10 mouse cellular contexts compared by ENCODE assay signal in genomic region chr14:75256521-75256920, GRCm38 (mm10). TPM values are rescaled to one million over a fixed set of nuclear protein-coding genes. Genes with fewer than 3 reads are reported as not detected.
DNase-seq lines count a peak whose midpoint lies in the region; ATAC-seq and TF ChIP-seq lines count a peak whose summit lies in the region.
"Had no signal": no experiment of that assay in that cellular context is flagged by ENCODE, and none has a peak within 500 bp of the region (broad histone marks: within the 10 kb centered on the region; RNA-seq: fewer than 3 reads in every experiment).

No protein-coding gene starts in this region.

- H3K4me2 ChIP-seq in midbrain, postnatal 0 days (ENCODE audit: low read depth, low read length, poor library complexity, severe bottlenecking) = no peak overlapping the region
- H3K4me2 ChIP-seq: limb, embryonic 15.5 days had no signal

- no peak overlapping the region for H3K9ac ChIP-seq in midbrain, postnatal 0 days (replicated peaks; ENCODE audit: low read length, poor library complexity, severe bottlenecking)
- H3K9ac ChIP-seq: limb, embryonic 15.5 days had no signal

- no peak for ATAC-seq in midbrain, postnatal 0 days (ENCODE audit: low FRiP score)

- no peak overlapping the region for H3K27ac ChIP-seq in midbrain, postnatal 0 days (ENCODE audit: low read depth, low read length)
- H3K27ac ChIP-seq in midbrain, embryonic 10.5 days (replicated peaks) = no peak overlapping the region
- H3K27ac ChIP-seq: limb, embryonic 15.5 days had no signal

- intact Hi-C loops in left cerebral cortex, postnatal 36 days (cut with DNase I) = no loop called here

- H3K27me3 ChIP-seq in midbrain, postnatal 0 days (ENCODE audit: insufficient read depth, low read length) = no peaks in the 10 kb centered on the region
- H3K27me3 ChIP-seq in midbrain, embryonic 10.5 days (ENCODE audit: low read depth, poor library complexity, severe bottlenecking) = no peaks in the 10 kb centered on the region
- H3K27me3 ChIP-seq: limb, embryonic 15.5 days had no signal

- no peaks in the 10 kb centered on the region for H3K9me3 ChIP-seq in midbrain, postnatal 0 days (ENCODE audit: low read length)
- no peaks in the 10 kb centered on the region for H3K9me3 ChIP-seq in midbrain, embryonic 10.5 days (replicated peaks)
- H3K9me3 ChIP-seq: limb, embryonic 15.5 days had no signal

- no peak overlapping the region for H3K4me3 ChIP-seq in midbrain, postnatal 0 days (ENCODE audit: low read depth, low read length)
- H3K4me3 ChIP-seq in midbrain, embryonic 10.5 days = no peak overlapping the region
- H3K4me3 ChIP-seq: limb, embryonic 15.5 days had no signal

- peak; percentile 36; the same call in 1 of the 2 replicates for TF ChIP-seq CTCF in midbrain, postnatal 0 days (IDR thresholded peaks at IDR 0.05)

- peak; percentile 14 to 31 for DNase-seq in cerebellum, postnatal 14 days
- DNase-seq in cerebellum, adult 11-12 months = no peak
- DNase-seq in midbrain, postnatal 0 days (ENCODE audit: low spot score) = no peak
- no peak for DNase-seq in midbrain, embryonic 10.5 days (ENCODE audit: low spot score)
- DNase-seq in kidney, adult 9 months = peak; percentile 22
- DNase-seq in testis, postnatal 14 days (ENCODE audit: low spot score) = peak; percentile 12
- no peak for DNase-seq in left cerebral cortex, postnatal 36 days (ENCODE audit: low spot score in 2 of 2)
- no peak for DNase-seq in urinary bladder, postnatal 10 days (ENCODE audit: low spot score)

- WGBS in midbrain, postnatal 0 days = 53% methylated on average over 5 of the region's 5 CpGs
- 56% methylated on average over 5 of the region's 5 CpGs for WGBS in midbrain, embryonic 10.5 days

- no peaks in the 10 kb centered on the region for H3K36me3 ChIP-seq in midbrain, postnatal 0 days (ENCODE audit: insufficient read depth, low read length)
- H3K36me3 ChIP-seq in midbrain, embryonic 10.5 days = no peaks in the 10 kb centered on the region
- H3K36me3 ChIP-seq: limb, embryonic 15.5 days had no signal

- H3K4me1 ChIP-seq in midbrain, postnatal 0 days (ENCODE audit: insufficient read depth, low read length) = no peaks in the 10 kb centered on the region
- H3K4me1 ChIP-seq in midbrain, embryonic 10.5 days = no peaks in the 10 kb centered on the region
- H3K4me1 ChIP-seq: limb, embryonic 15.5 days had no signal

RNA-seq across cellular contexts. Expression of gene Cpb2, which starts 14.4 kb away (rescaled TPM):
- not detected in 2 replicates for total RNA-seq in midbrain, postnatal 0 days (2014; rRNA removed)
- polyA plus RNA-seq in midbrain, postnatal 0 days (2015; fragmentation: Nextera tagmentation; extraction: Ambion mirVana) = 0.20 TPM in 1 of 2 replicates, not detected in the other
- polyA plus RNA-seq in midbrain, embryonic 10.5 days (2016; fragmentation: Nextera tagmentation; extraction: Ambion mirVana) = not detected in 2 replicates
- total RNA-seq in left cerebral cortex, postnatal 36 days (2021) = not detected
- polyA plus RNA-seq: embryonic facial prominence, embryonic 14.5 days had no signal

RNA-seq across cellular contexts. Expression of gene Zc3h13, which starts 27.7 kb away (rescaled TPM):
- 15.2 and 19.2 TPM in 2 replicates for total RNA-seq in midbrain, postnatal 0 days (2014; rRNA removed)
- polyA plus RNA-seq in midbrain, postnatal 0 days (2015; fragmentation: Nextera tagmentation; extraction: Ambion mirVana) = 37.2 and 51.2 TPM in 2 replicates
- polyA plus RNA-seq in midbrain, embryonic 10.5 days (2016; fragmentation: Nextera tagmentation; extraction: Ambion mirVana) = 32.8 and 36.2 TPM in 2 replicates
- total RNA-seq in left cerebral cortex, postnatal 36 days (2021) = 10 to 100 TPM; 51.1 to 54.6 TPM

Comparison
In these comparisons a context has a peak if more than half of its experiments do, and no peak if none do; other contexts are left out.
1. DNase-seq: peak in cerebellum, postnatal 14 days (2 of 2), kidney, adult 9 months (single experiment) and testis, postnatal 14 days (single experiment); none in cerebellum, adult 11-12 months (single experiment), midbrain, postnatal 0 days (single experiment), midbrain, embryonic 10.5 days (single experiment), left cerebral cortex, postnatal 36 days (0 of 2) and urinary bladder, postnatal 10 days (single experiment).